Comparison of ENCODE assay signal across 10 mouse cellular contexts in genomic region chr13:83726346-83726975, GRCm38 (mm10).
A peak's percentile ranks its signal among the peaks of the same experiment; 100 is the strongest.
DNase-seq lines count a peak whose midpoint lies in the region; ATAC-seq lines count a peak whose summit lies in the region.
"Had no signal": no experiment of that assay in that cellular context is flagged by ENCODE, and none has a peak within 500 bp of the region (broad histone marks: within the 10 kb centered on the region; RNA-seq: fewer than 3 reads in every experiment).

No protein-coding gene starts in this region.

- H3K4me3 ChIP-seq in hindbrain, embryonic 16.5 days (ENCODE audit: low read length): peak overlapping the region; percentile 74
- H3K4me3 ChIP-seq in stomach, embryonic 15.5 days (replicated peaks): 0 out of 2 replicates have a peak overlapping the region, but pooled peaks have one; percentile 0

- ATAC-seq in hindbrain, embryonic 16.5 days: no peak
- ATAC-seq in stomach, embryonic 15.5 days (ENCODE audit: insufficient read depth, low FRiP score, low read depth): no peak
- no peak for ATAC-seq in erythroid progenitor cell, adult 5-6 weeks (replicated peaks; ENCODE audit: low FRiP score, poor library complexity, severe bottlenecking)

- H3K36me3 ChIP-seq in hindbrain, embryonic 16.5 days (ENCODE audit: control insufficient read depth, insufficient read depth, low read length): no peaks in the 10 kb centered on the region
- no peaks in the 10 kb centered on the region for H3K36me3 ChIP-seq in stomach, embryonic 15.5 days

- peak overlapping the region; percentile 75 for H3K4me2 ChIP-seq in hindbrain, embryonic 16.5 days (ENCODE audit: low read length)
- H3K4me2 ChIP-seq in stomach, embryonic 15.5 days: no peak overlapping the region

- intact Hi-C loops in left cerebral cortex, postnatal 25 days (cut with DNase I): loop anchor here (5.0 to 10.0 kb wide), 2 partner anchors 199 to 1178 kb away; no protein-coding TSS in a partner anchor

- peak; percentile 46 for DNase-seq in embryo, embryonic 10.5 days (ENCODE audit: low spot score)
- DNase-seq in embryo, embryonic 10 days (ENCODE audit: low spot score): no peak
- DNase-seq in left cerebral cortex, postnatal 25 days (ENCODE audit: low spot score in 2 of 2): peak; percentile 7 to 10
- DNase-seq in left cerebral cortex, adult 11 months (ENCODE audit: low spot score): no peak
- DNase-seq in lung, postnatal 25 days (ENCODE audit: low spot score): no peak
- DNase-seq: heart, postnatal 10 days had no signal

- H3K9ac ChIP-seq in hindbrain, embryonic 16.5 days (ENCODE audit: low read depth, low read length): peak overlapping the region; percentile 70
- H3K9ac ChIP-seq in stomach, embryonic 15.5 days: no peak overlapping the region

- no peaks in the 10 kb centered on the region for H3K9me3 ChIP-seq in hindbrain, embryonic 16.5 days (ENCODE audit: control insufficient read depth, low read length)
- no peaks in the 10 kb centered on the region for H3K9me3 ChIP-seq in stomach, embryonic 15.5 days

- no peaks in the 10 kb centered on the region for H3K27me3 ChIP-seq in hindbrain, embryonic 16.5 days (replicated peaks; ENCODE audit: control insufficient read depth, insufficient read depth, low read length)
- H3K27me3 ChIP-seq in stomach, embryonic 15.5 days (replicated peaks): peaks cover 81% of the 10 kb centered on the region

- WGBS in hindbrain, embryonic 16.5 days: 1% methylated on average over 13 of the region's 13 CpGs
- WGBS in stomach, embryonic 15.5 days: 4% methylated on average over 13 of the region's 13 CpGs

- H3K27ac ChIP-seq in hindbrain, embryonic 16.5 days (ENCODE audit: low read depth, low read length): peak overlapping the region; percentile 100
- no peak overlapping the region for H3K27ac ChIP-seq in stomach, embryonic 15.5 days
- H3K27ac ChIP-seq: macrophage had no signal

- H3K4me1 ChIP-seq in hindbrain, embryonic 16.5 days (ENCODE audit: control insufficient read depth, insufficient read depth, low read depth, low read length): no peaks in the 10 kb centered on the region
- H3K4me1 ChIP-seq in stomach, embryonic 15.5 days: peaks cover 12% of the 10 kb centered on the region; the same call in 1 of the 2 replicates

Comparison
In these comparisons a context has a peak if more than half of its experiments do, and no peak if none do; other contexts are left out.
1. DNase-seq: peak in embryo, embryonic 10.5 days (single experiment) and left cerebral cortex, postnatal 25 days (2 of 2); none in embryo, embryonic 10 days (single experiment), left cerebral cortex, adult 11 months (single experiment) and lung, postnatal 25 days (single experiment).